Mouse (Mus musculus): ENCODE measurements around the gene Entr1.

- TF ChIP-seq EP300 (IDR thresholded peaks at IDR 0.05), result no peak
- peak; percentile 82 for TF ChIP-seq CTCF (IDR thresholded peaks at IDR 0.05)
Measured at GRCm38 (mm10) chr2:26351358-26352290, 37.5 kb downstream of the Entr1 start, which contains the start of gene Dnlz.

Measured in lung, postnatal 0 days (tissue).